Mouse (Mus musculus): ENCODE measurements around the gene Ung. TPM values are rescaled to one million over a fixed set of nuclear protein-coding genes. Genes with fewer than 3 reads are reported as not detected.

Ung gene
- total and polyA plus RNA-seq, 2 experiments from 2014 or later = 13.8 to 14.0 TPM

DNA sequence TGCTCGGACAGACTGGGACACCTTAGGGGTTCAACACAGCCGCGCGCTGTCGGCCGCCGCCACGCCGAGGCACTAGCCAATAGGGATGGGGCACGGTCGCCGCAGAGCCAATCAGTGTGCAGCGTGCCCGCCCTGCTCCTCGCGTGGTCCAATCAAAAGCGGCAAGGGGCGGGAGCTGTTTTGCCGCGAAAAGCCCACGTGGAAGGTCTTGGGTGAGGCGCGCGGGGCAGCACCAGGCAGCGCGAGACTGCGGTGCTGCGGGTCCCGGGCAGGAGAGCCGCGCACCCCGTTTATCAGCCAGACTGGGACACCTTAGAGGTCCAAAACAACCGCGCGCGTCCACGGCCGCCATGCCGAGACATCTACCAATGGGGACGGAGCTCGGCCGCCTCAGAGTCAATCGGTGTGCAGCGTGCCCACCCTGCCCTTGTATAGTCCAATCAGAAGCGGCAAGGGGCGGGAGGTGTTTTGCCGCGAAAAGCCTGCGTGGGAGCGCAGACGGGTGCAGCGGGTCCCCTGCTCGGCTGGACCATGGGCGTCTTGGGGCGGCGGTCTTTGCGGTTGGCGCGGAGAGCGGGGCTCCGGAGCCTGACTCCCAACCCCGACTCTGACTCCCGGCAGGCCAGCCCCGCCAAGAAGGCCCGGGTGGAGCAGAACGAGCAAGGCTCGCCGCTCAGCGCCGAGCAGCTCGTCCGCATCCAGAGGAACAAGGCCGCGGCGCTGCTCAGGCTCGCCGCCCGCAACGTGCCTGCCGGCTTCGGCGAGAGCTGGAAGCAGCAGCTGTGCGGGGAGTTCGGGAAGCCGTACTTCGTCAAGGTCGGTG lies 723 bp downstream of the Ung start:
- peak overlapping the region; percentile 56; the same call in 1 of the 2 replicates for H3K27ac ChIP-seq
- H3K36me3 ChIP-seq (ENCODE audit: insufficient read depth, low read length) = no peaks in the 10 kb centered on the region
- H3K4me3 ChIP-seq (ENCODE audit: low read length) = peak overlapping the region; percentile 80
- H3K9ac ChIP-seq (replicated peaks; ENCODE audit: low read length) = peak overlapping the region; percentile 52
- peak; percentile 94 for DNase-seq (ENCODE audit: low spot score)
- H3K9me3 ChIP-seq (ENCODE audit: low read length) = no peaks in the 10 kb centered on the region
- H3K4me2 ChIP-seq (ENCODE audit: low read depth, low read length) = peak overlapping the region; percentile 98
- TF ChIP-seq CTCF (IDR thresholded peaks at IDR 0.05; ENCODE audit: low read depth) = no peak
- ATAC-seq = peak; percentile 97
- H3K27me3 ChIP-seq (ENCODE audit: insufficient read depth, low read length) = no peaks in the 10 kb centered on the region
- H3K4me1 ChIP-seq (ENCODE audit: insufficient read depth, low read length) = no peaks in the 10 kb centered on the region; the same call in 1 of the 2 replicates
- under 1% methylated on average over 86 of the region's 87 CpGs for WGBS

DNA sequence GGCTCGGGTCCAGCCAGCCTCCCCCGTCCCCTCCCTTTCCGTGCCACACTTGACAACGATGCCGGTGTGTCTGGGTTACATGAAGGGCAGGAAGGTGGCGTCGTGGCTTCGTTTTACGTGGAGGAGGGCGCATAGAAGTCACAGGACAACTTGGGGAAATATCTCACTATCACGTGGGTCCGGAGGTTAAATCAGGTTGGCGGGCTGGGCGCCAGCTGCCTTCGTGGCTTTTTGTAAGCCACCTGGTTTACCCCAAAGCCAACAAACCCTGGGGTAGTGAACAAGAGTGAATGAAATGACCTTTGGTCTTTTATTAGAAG lies 1.3 kb downstream of the Ung start:
- H3K9me3 ChIP-seq (ENCODE audit: low read length) = no peaks in the 10 kb centered on the region
- under 1% methylated on average over 15 of the region's 15 CpGs for WGBS
- H3K4me3 ChIP-seq (ENCODE audit: low read length) = peak overlapping the region; percentile 80
- H3K36me3 ChIP-seq (ENCODE audit: insufficient read depth, low read length) = no peaks in the 10 kb centered on the region
- TF ChIP-seq CTCF (IDR thresholded peaks at IDR 0.05; ENCODE audit: low read depth) = no peak
- H3K27ac ChIP-seq = peak overlapping the region; percentile 56; the same call in 1 of the 2 replicates
- ATAC-seq = no peak
- no peaks in the 10 kb centered on the region for H3K27me3 ChIP-seq (ENCODE audit: insufficient read depth, low read length)
- DNase-seq (ENCODE audit: low spot score) = peak; percentile 56
- peak overlapping the region; percentile 52 for H3K9ac ChIP-seq (replicated peaks; ENCODE audit: low read length)
- H3K4me1 ChIP-seq (ENCODE audit: insufficient read depth, low read length) = no peaks in the 10 kb centered on the region; the same call in 1 of the 2 replicates
- H3K4me2 ChIP-seq (ENCODE audit: low read depth, low read length) = peak overlapping the region; percentile 98

DNA sequence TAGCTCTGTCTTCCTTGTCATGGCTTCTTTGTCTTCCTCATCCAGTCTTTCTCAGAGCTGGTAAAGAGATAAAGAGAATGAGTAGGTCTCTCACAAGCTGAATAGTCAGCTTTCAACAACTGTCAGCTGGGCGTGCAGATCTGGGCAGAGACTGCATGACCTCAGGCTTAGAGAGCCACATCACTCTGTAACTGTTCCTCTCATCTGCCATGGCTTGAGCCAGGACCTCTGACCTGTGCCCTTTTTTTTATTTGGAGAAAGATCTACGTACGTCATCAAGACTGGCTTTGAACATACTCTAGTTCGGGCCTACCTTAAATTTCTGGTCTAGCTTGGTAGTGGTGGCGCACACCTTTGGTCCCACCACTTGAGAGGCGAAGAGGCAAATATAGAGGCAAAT lies 2.7 kb downstream of the Ung start:
- WGBS = 84% methylated on average over 6 of the region's 6 CpGs
- no peaks in the 10 kb centered on the region; the same call in 1 of the 2 replicates for H3K4me1 ChIP-seq (ENCODE audit: insufficient read depth, low read length)
- no peak overlapping the region for H3K9ac ChIP-seq (replicated peaks; ENCODE audit: low read length)
- H3K9me3 ChIP-seq (ENCODE audit: low read length) = no peaks in the 10 kb centered on the region
- DNase-seq (ENCODE audit: low spot score) (no peak), ATAC-seq (no peak)
- H3K4me3 ChIP-seq (ENCODE audit: low read length) = no peak overlapping the region
- H3K4me2 ChIP-seq (ENCODE audit: low read depth, low read length) = no peak overlapping the region
- TF ChIP-seq CTCF (IDR thresholded peaks at IDR 0.05; ENCODE audit: low read depth) = no peak
- no peaks in the 10 kb centered on the region for H3K27me3 ChIP-seq (ENCODE audit: insufficient read depth, low read length)
- H3K36me3 ChIP-seq (ENCODE audit: insufficient read depth, low read length) = no peaks in the 10 kb centered on the region
- H3K27ac ChIP-seq = no peak overlapping the region

DNA sequence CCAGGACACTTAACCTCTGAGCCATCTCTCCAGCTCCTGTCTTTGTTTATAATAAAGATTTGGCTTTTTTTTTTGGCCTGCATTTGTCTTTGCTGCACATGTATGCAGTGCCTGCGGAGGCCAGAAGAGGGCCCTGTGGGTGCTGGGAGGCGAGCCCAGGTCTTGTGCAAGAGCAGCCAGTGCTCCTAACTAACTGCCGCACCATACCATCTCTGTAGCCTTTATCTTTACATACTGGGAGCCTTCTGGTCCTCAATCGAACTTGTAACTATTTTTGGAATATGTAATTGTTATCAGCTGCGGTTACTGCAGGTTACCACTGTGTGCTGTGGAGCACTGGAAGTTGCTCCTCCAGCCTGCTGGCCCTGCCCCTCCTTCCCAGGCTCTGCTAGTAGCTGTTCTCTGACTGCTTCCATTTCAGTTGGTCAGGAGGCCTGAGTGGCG lies 3.9 kb downstream of the Ung start:
- no peaks in the 10 kb centered on the region for H3K27me3 ChIP-seq (ENCODE audit: insufficient read depth, low read length)
- TF ChIP-seq CTCF (IDR thresholded peaks at IDR 0.05; ENCODE audit: low read depth) = peak; percentile 70
- H3K36me3 ChIP-seq (ENCODE audit: insufficient read depth, low read length) = no peaks in the 10 kb centered on the region
- ATAC-seq = no peak
- H3K4me3 ChIP-seq (ENCODE audit: low read length) = no peak overlapping the region
- 53% methylated on average over 6 of the region's 6 CpGs for WGBS
- no peaks in the 10 kb centered on the region for H3K9me3 ChIP-seq (ENCODE audit: low read length)
- no peak overlapping the region for H3K9ac ChIP-seq (replicated peaks; ENCODE audit: low read length)
- H3K27ac ChIP-seq = no peak overlapping the region
- H3K4me1 ChIP-seq (ENCODE audit: insufficient read depth, low read length) = peaks cover 4% of the 10 kb centered on the region
- DNase-seq (ENCODE audit: low spot score) = peak; percentile 64
- H3K4me2 ChIP-seq (ENCODE audit: low read depth, low read length) = no peak overlapping the region

- WGBS = 90% methylated on average over 10 of the region's 10 CpGs
- H3K27me3 ChIP-seq (ENCODE audit: insufficient read depth, low read length) = no peaks in the 10 kb centered on the region
- no peak overlapping the region for H3K9ac ChIP-seq (replicated peaks; ENCODE audit: low read length)
- peaks cover 4% of the 10 kb centered on the region for H3K4me1 ChIP-seq (ENCODE audit: insufficient read depth, low read length)
- no peaks in the 10 kb centered on the region for H3K36me3 ChIP-seq (ENCODE audit: insufficient read depth, low read length)
- no peak overlapping the region for H3K27ac ChIP-seq
- TF ChIP-seq CTCF (IDR thresholded peaks at IDR 0.05; ENCODE audit: low read depth) = no peak
- no peaks in the 10 kb centered on the region for H3K9me3 ChIP-seq (ENCODE audit: low read length)
- DNase-seq (ENCODE audit: low spot score) = no peak
- H3K4me3 ChIP-seq (ENCODE audit: low read length) = no peak overlapping the region
- ATAC-seq = no peak
- H3K4me2 ChIP-seq (ENCODE audit: low read depth, low read length) = no peak overlapping the region
These were observed 5.3 kb downstream of the Ung start for GRCm38 (mm10) chr5:114135516-114135915.

- Histone ChIP-seq H3K4me1 (ENCODE audit: insufficient read depth, low read length) (peaks cover 4% of the 10 kb centered on the region), H3K4me2 (ENCODE audit: low read depth, low read length) (no peak overlapping the region), H3K9me3 (ENCODE audit: low read length) (no peaks in the 10 kb centered on the region), H3K9ac (replicated peaks; ENCODE audit: low read length) (0 out of 2 replicates have a peak overlapping the region, but pooled peaks have one; percentile 9), H3K27ac (peak overlapping the region; percentile 87; the same call in 1 of the 2 replicates), H3K4me3 (ENCODE audit: low read length) (no peak overlapping the region), H3K36me3 (ENCODE audit: insufficient read depth, low read length) (no peaks in the 10 kb centered on the region), H3K27me3 (ENCODE audit: insufficient read depth, low read length) (no peaks in the 10 kb centered on the region)
- DNase-seq (ENCODE audit: low spot score) (no peak), ATAC-seq (no peak)
- WGBS = 62% methylated on average over 15 of the region's 15 CpGs
- TF ChIP-seq CTCF (IDR thresholded peaks at IDR 0.05; ENCODE audit: low read depth) = no peak
These were observed 7.5 kb downstream of the Ung start for GRCm38 (mm10) chr5:114137481-114138276.
